Mouse (Mus musculus): Measurements from ENCODE around the gene Ndufa8. TPM values are rescaled to one million over a fixed set of nuclear protein-coding genes. Genes with fewer than 3 reads are reported as not detected.
A peak's percentile ranks its signal among the peaks of the same experiment; 100 is the strongest.

Ndufa8 gene
- polyA plus RNA-seq, 1 experiment from 2014 or later = 169 TPM

DNA sequence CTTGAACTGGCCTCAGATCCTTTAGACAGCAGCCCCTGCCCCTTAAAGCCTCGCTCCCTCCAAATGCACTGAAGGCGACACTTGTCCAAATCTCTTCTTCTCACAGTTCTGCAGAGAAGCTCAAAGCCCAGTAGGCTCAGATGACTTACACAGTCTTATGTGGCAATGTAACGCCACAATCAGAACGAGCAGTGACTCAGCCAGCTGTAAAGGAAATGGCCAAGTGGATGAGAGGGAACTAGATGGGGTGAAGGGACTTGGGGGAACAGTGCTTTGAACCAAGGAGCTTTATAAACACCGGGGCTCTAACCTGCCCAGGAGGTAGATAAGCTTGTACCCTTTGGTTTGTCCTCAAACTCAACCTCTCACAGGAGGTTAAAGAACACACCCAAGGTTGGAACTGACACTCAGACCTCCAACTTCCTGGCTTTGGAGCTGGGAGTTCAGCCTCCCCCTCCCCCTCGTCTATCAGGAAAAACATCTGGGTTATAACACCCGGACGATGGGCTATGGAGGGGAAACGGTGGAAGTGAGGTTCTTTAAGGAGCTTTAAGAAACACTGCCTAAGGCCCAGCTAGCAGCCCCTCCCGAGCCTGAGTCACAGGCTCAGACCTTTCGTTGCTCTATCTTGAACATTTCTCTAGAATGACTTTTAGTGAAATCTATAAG, 13.7 kb downstream of the Ndufa8 start:
- no peak overlapping the region for H3K4me3 ChIP-seq (replicated peaks)
- no peak for ATAC-seq (ENCODE audit: low FRiP score)
- H3K9ac ChIP-seq = no peak overlapping the region
- H3K4me2 ChIP-seq = no peak overlapping the region
- H3K27me3 ChIP-seq = no peaks in the 10 kb centered on the region
- WGBS = 85% methylated on average over 11 of the region's 11 CpGs
- no peaks in the 10 kb centered on the region for H3K9me3 ChIP-seq
- peaks cover 44% of the 10 kb centered on the region for H3K36me3 ChIP-seq (replicated peaks)
- no peaks in the 10 kb centered on the region for H3K4me1 ChIP-seq
- H3K27ac ChIP-seq = no peak overlapping the region

DNA sequence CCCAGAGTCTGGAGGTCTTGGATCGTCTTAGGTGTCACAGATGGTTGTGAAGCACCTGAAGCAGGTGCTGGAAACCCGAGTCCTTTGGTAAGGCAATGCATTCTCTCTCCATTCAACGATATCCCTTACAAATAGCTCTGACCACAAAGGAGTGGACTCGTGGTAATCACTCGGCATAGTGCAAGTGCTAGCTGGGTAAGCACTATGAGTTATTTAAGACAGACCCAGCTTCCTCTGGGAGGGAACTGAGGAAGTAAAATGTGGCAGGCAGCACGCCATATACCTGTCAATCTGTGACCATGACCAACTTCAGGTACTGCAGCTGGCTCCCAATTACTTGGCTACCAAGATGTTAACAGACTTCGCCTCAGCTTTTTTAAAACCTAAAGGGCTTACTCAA, 14.3 kb downstream of the Ndufa8 start:
- ATAC-seq (ENCODE audit: low FRiP score) = no peak
- 86% methylated on average over 7 of the region's 7 CpGs for WGBS
- H3K9me3 ChIP-seq = no peaks in the 10 kb centered on the region
- no peaks in the 10 kb centered on the region for H3K27me3 ChIP-seq
- no peak overlapping the region for H3K27ac ChIP-seq
- H3K9ac ChIP-seq = no peak overlapping the region
- peaks cover 44% of the 10 kb centered on the region for H3K36me3 ChIP-seq (replicated peaks)
- H3K4me2 ChIP-seq = no peak overlapping the region
- no peak overlapping the region for H3K4me3 ChIP-seq (replicated peaks)
- H3K4me1 ChIP-seq = peaks cover 1% of the 10 kb centered on the region; the same call in 1 of the 2 replicates

DNA sequence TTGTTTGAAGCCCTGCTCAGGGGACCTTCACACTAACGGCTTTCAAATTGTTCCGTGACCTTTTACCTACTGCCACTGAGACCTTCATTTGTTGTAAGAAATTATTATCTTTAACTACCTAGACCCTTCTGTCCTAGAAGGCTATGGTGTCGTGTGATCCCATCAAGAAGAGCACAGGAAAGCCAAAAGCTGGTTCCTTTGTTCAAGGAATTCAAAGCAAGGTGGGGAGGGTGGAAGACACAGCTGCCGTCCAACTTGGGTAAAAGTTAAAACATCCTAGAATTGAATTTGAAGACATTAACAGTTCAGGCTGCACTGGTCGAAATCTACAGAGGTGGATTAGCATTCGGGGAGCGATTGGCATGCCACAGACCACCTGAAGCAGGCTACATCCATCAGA, 15.2 kb downstream of the Ndufa8 start:
- Histone ChIP-seq H3K9ac (no peak overlapping the region), H3K4me1 (peaks cover 6% of the 10 kb centered on the region; the same call in 1 of the 2 replicates)
- no peak for ATAC-seq (ENCODE audit: low FRiP score)

DNA sequence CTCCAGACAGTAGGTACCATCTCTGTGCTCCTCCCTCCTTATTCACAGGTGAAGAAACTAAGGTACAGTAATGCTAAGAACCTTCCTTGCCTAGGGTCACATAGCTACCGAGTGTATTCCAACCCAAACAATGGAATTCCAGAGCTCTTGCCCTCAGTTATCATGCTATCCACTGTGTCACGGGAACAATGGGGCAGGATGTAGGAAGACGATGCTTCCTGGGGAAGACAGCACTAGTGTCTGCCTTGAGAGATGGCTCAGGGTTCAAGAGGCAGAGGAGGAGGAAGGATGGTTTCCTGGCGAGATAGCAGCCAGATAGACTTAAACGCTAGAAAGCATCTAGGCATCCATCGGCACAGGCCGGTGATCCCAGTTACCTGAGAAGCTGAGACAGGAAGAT, 16.3 kb downstream of the Ndufa8 start:
- ATAC-seq (ENCODE audit: low FRiP score) = no peak
- Histone ChIP-seq H3K4me2 (no peak overlapping the region), H3K27me3 (no peaks in the 10 kb centered on the region), H3K9me3 (no peaks in the 10 kb centered on the region), H3K4me1 (peaks cover 6% of the 10 kb centered on the region; the same call in 1 of the 2 replicates), H3K9ac (no peak overlapping the region), H3K27ac (no peak overlapping the region), H3K36me3 (replicated peaks) (peaks cover 31% of the 10 kb centered on the region), H3K4me3 (replicated peaks) (no peak overlapping the region)
- 88% methylated on average over 7 of the region's 7 CpGs for WGBS

More for the DNA sequence above, 15.2 kb downstream of the Ndufa8 start:
- Histone ChIP-seq H3K4me2 (no peak overlapping the region), H3K27me3 (no peaks in the 10 kb centered on the region), H3K9me3 (no peaks in the 10 kb centered on the region), H3K36me3 (replicated peaks) (peaks cover 37% of the 10 kb centered on the region), H3K4me3 (replicated peaks) (no peak overlapping the region), H3K27ac (no peak overlapping the region)
- WGBS = 80% methylated on average over 7 of the region's 7 CpGs

- peaks cover 10% of the 10 kb centered on the region for H3K4me1 ChIP-seq
- no peaks in the 10 kb centered on the region for H3K9me3 ChIP-seq
- H3K36me3 ChIP-seq (replicated peaks) = no peaks in the 10 kb centered on the region
- H3K27me3 ChIP-seq = peaks cover 15% of the 10 kb centered on the region
- no peak overlapping the region for H3K27ac ChIP-seq
- H3K4me3 ChIP-seq (replicated peaks) = no peak overlapping the region
- H3K9ac ChIP-seq = no peak overlapping the region
- no peak for ATAC-seq (ENCODE audit: low FRiP score)
- H3K4me2 ChIP-seq = no peak overlapping the region
- WGBS = 71% methylated on average over 3 of the region's 3 CpGs
Observed at GRCm38 (mm10) chr2:36023291-36023690, 25.9 kb downstream of the Ndufa8 start.

GRCm38 (mm10) chr2:36021385-36022159, 27.6 kb downstream of the Ndufa8 start:
- Histone ChIP-seq H3K4me3 (replicated peaks) (peak overlapping the region; percentile 29), H3K36me3 (replicated peaks) (no peaks in the 10 kb centered on the region), H3K27me3 (peaks cover 15% of the 10 kb centered on the region), H3K9ac (peak overlapping the region; percentile 40), H3K27ac (no peak overlapping the region), H3K4me2 (peak overlapping the region; percentile 56), H3K4me1 (peaks cover 10% of the 10 kb centered on the region), H3K9me3 (no peaks in the 10 kb centered on the region)
- ATAC-seq (ENCODE audit: low FRiP score) = peak; percentile 72
- WGBS = 10% methylated on average over 32 of the region's 32 CpGs

DNA sequence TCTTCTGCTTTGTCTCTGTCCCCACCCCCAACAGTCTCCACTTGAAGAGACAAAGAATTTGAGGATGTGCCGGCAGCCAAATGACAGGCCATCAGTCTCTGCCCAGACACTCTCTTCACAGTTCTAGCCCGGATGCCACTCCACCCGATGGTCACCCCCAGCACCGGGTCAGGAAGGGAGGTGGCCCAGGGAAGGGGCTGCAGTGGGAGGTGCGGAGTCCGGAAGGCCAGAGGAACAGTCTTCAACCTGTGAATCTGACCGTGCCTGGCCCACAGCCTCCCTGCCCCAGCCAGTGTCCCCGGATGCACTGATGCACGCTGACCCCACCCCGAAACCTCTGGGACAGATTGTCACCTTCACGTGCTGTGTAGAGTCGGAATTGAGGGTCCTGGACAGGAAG, 36.2 kb downstream of the Ndufa8 start:
- 71% methylated on average over 12 of the region's 12 CpGs for WGBS
- no peak overlapping the region for H3K27ac ChIP-seq
- no peak for ATAC-seq (ENCODE audit: low FRiP score)

DNA sequence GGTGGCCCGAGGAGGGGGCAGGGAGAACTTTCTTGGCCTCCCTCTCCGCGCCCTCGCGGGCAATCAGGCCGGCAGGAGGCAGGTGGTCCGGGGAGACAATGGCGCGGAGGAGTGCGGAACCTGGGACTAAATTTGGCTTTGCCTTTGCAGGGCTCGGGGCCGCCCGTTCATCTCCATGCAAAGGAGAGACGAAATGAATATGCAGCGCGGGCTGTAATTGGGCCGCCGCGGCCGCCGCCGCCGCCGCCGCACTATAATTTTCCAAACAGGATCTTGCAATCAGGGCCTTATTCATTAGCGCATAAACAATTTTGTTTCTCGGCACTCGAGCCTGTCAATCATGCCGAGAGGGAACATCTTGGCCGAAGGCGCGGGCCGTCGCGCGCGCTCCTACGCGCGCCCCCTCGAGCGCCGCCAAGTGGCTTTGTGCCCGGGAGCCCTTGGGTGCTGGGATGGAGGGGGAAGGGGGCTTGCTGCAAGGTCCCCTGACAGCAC, 37.8 kb downstream of the Ndufa8 start:
- Histone ChIP-seq H3K4me2 (peak overlapping the region; percentile 81), H3K9ac (peak overlapping the region; percentile 58), H3K4me1 (peaks cover 12% of the 10 kb centered on the region; the same call in 1 of the 2 replicates), H3K4me3 (replicated peaks) (peak overlapping the region; percentile 41), H3K27me3 (peaks cover 32% of the 10 kb centered on the region), H3K9me3 (no peaks in the 10 kb centered on the region), H3K27ac (peak overlapping the region; percentile 67), H3K36me3 (replicated peaks) (no peaks in the 10 kb centered on the region)
- under 1% methylated on average over 44 of the region's 44 CpGs for WGBS
- ATAC-seq (ENCODE audit: low FRiP score) = peak; percentile 39

More for the DNA sequence above, 36.2 kb downstream of the Ndufa8 start:
- no peak overlapping the region for H3K4me3 ChIP-seq (replicated peaks)
- H3K4me2 ChIP-seq = no peak overlapping the region
- no peaks in the 10 kb centered on the region for H3K9me3 ChIP-seq
- peaks cover 32% of the 10 kb centered on the region for H3K27me3 ChIP-seq
- H3K36me3 ChIP-seq (replicated peaks) = no peaks in the 10 kb centered on the region
- H3K4me1 ChIP-seq = peaks cover 12% of the 10 kb centered on the region; the same call in 1 of the 2 replicates
- no peak overlapping the region for H3K9ac ChIP-seq

GRCm38 (mm10) chr2:36010579-36010978, 38.6 kb downstream of the Ndufa8 start:
- peaks cover 12% of the 10 kb centered on the region; the same call in 1 of the 2 replicates for H3K4me1 ChIP-seq
- H3K4me3 ChIP-seq (replicated peaks) = 0 out of 2 replicates have a peak overlapping the region, but pooled peaks have one; percentile 41
- 39% methylated on average over 8 of the region's 8 CpGs for WGBS
- H3K27ac ChIP-seq = peak overlapping the region; percentile 67
- H3K9me3 ChIP-seq = no peaks in the 10 kb centered on the region
- H3K4me2 ChIP-seq = peak overlapping the region; percentile 81
- H3K36me3 ChIP-seq (replicated peaks) = no peaks in the 10 kb centered on the region
- H3K9ac ChIP-seq = no peak overlapping the region; the same call in 1 of the 2 replicates
- ATAC-seq (ENCODE audit: low FRiP score) = no peak
- peaks cover 32% of the 10 kb centered on the region for H3K27me3 ChIP-seq

GRCm38 (mm10) chr2:36009386-36009785, 39.8 kb downstream of the Ndufa8 start:
- Histone ChIP-seq H3K4me2 (no peak overlapping the region), H3K4me1 (peaks cover 12% of the 10 kb centered on the region; the same call in 1 of the 2 replicates), H3K9ac (no peak overlapping the region), H3K9me3 (no peaks in the 10 kb centered on the region), H3K4me3 (replicated peaks) (no peak overlapping the region), H3K27me3 (peaks cover 32% of the 10 kb centered on the region), H3K27ac (no peak overlapping the region), H3K36me3 (replicated peaks) (no peaks in the 10 kb centered on the region)
- WGBS = 25% methylated on average over 4 of the region's 4 CpGs
- peak; percentile 58 for ATAC-seq (ENCODE audit: low FRiP score)

- H3K9me3 ChIP-seq = no peaks in the 10 kb centered on the region
- H3K36me3 ChIP-seq (replicated peaks) = no peaks in the 10 kb centered on the region
- peaks cover 31% of the 10 kb centered on the region for H3K27me3 ChIP-seq
- H3K4me2 ChIP-seq = no peak overlapping the region
- H3K9ac ChIP-seq = no peak overlapping the region
- no peak overlapping the region for H3K4me3 ChIP-seq (replicated peaks)
- 41% methylated on average over 1 of the region's 1 CpGs for WGBS
- no peak overlapping the region for H3K27ac ChIP-seq
- no peak for ATAC-seq (ENCODE audit: low FRiP score)
- H3K4me1 ChIP-seq = peaks cover 12% of the 10 kb centered on the region
Observed at GRCm38 (mm10) chr2:36008071-36008470, 41.1 kb downstream of the Ndufa8 start.

GRCm38 (mm10) chr2:36002188-36002587, 47.0 kb downstream of the Ndufa8 start:
- Histone ChIP-seq H3K36me3 (replicated peaks) (no peaks in the 10 kb centered on the region), H3K27ac (no peak overlapping the region), H3K4me3 (replicated peaks) (no peak overlapping the region), H3K9me3 (no peaks in the 10 kb centered on the region), H3K4me2 (no peak overlapping the region), H3K27me3 (no peaks in the 10 kb centered on the region), H3K4me1 (peaks cover 7% of the 10 kb centered on the region), H3K9ac (no peak overlapping the region)
- WGBS = 21% methylated on average over 6 of the region's 6 CpGs
- ATAC-seq (ENCODE audit: low FRiP score) = 0 out of 2 replicates have a peak, but pooled peaks have one; percentile 37

Data from forebrain, embryonic 12.5 days (tissue).